Mouse (Mus musculus) gonadal fat pad, adult 2 months (tissue): ENCODE results near the gene Olfr1058. TPM values are rescaled to one million over a fixed set of nuclear protein-coding genes. Genes with fewer than 3 reads are reported as not detected.
"Not testable (repeated sequence)": the region's sequence is repeated elsewhere in the genome, so short reads cannot be mapped to it uniquely, and the experiment has no call there.

Experiments used
- DNase-seq: peaks from one replicate; pipeline ENCODE4 v3.0.0-alpha.2; 2012; ENCODE audit warnings: low read depth
- polyA plus RNA-seq: library from polyadenylated mRNA; depleted of rRNA; stranded (reverse); fragments of >200 nt; gene quantifications from 2 replicates; pipeline ENCODE4 v1.2.3, GENCODE M21; 2012; rRNA removed

Gene Olfr1058
- not detected in 2 replicates for polyA plus RNA-seq

GRCm38 (mm10) chr2:86388461-86388860 lies at the start of gene Olfr1058:
TSS of gene Olfr1058 (minus strand) at chr2:86388561.
- DNase-seq, result not testable (repeated sequence)

GRCm38 (mm10) chr2:86428511-86428910 lies 40.1 kb upstream of the Olfr1058 start:
- DNase-seq, result not testable (repeated sequence)

GRCm38 (mm10) chr2:86426649-86427048 lies 38.3 kb upstream of the Olfr1058 start, which contains the start of gene Olfr1062:
TSS of gene Olfr1062 (minus strand) at chr2:86426749.
- not testable (repeated sequence) for DNase-seq

- DNase-seq, result no peak
Measured at GRCm38 (mm10) chr2:86413950-86414349, 25.6 kb upstream of the Olfr1058 start, which contains the start of gene Olfr1061. TSS of gene Olfr1061 (minus strand) at chr2:86414050.

GRCm38 (mm10) chr2:86395114-86395513 lies 6.8 kb upstream of the Olfr1058 start:
- DNase-seq, result no peak

GRCm38 (mm10) chr2:86378293-86378692 lies 10.1 kb downstream of the Olfr1058 start, which contains the start of gene Olfr1057:
TSS of gene Olfr1057 (minus strand) at chr2:86378393.
- no peak for DNase-seq

GRCm38 (mm10) chr2:86366342-86366741 lies 22.0 kb downstream of the Olfr1058 start:
- not testable (repeated sequence) for DNase-seq

- no peak for DNase-seq
Measured at GRCm38 (mm10) chr2:86362369-86362768, 26.0 kb downstream of the Olfr1058 start, which contains the start of gene Olfr1056. TSS of gene Olfr1056 (minus strand) at chr2:86362469.

GRCm38 (mm10) chr2:86351751-86352150 lies 36.6 kb downstream of the Olfr1058 start:
- DNase-seq, result not testable (repeated sequence)

GRCm38 (mm10) chr2:86350184-86350583 lies 38.2 kb downstream of the Olfr1058 start, which contains the start of gene Olfr1055:
TSS of gene Olfr1055 (minus strand) at chr2:86350284.
- DNase-seq, result no peak

- no peak for DNase-seq
Measured at GRCm38 (mm10) chr2:86335333-86335732, 53.0 kb downstream of the Olfr1058 start, which contains the start of gene Olfr1054. TSS of gene Olfr1054 (minus strand) at chr2:86335433.

Other genes with a start within 250 kb of the Olfr1058 start
- not detected in 2 replicates for gene Olfr1040, start 241.8 kb downstream of the Olfr1058 start, polyA plus RNA-seq
- not detected in 2 replicates for gene Olfr1042, start 226.7 kb downstream of the Olfr1058 start, polyA plus RNA-seq
- not detected in 2 replicates for gene Olfr1043, start 221.0 kb downstream of the Olfr1058 start, polyA plus RNA-seq
- gene Olfr1044, start 210.7 kb downstream of the Olfr1058 start, polyA plus RNA-seq, result not detected in 2 replicates
- gene Olfr52, start 202.9 kb downstream of the Olfr1058 start, polyA plus RNA-seq, result not detected in 2 replicates
- gene Olfr1045, start 185.6 kb downstream of the Olfr1058 start, polyA plus RNA-seq, result not detected in 2 replicates
- gene Olfr1046, start 169.2 kb downstream of the Olfr1058 start, polyA plus RNA-seq, result not detected in 2 replicates
- not detected in 2 replicates for gene Olfr1047, start 157.2 kb downstream of the Olfr1058 start, polyA plus RNA-seq
- gene Olfr1048, start 148.3 kb downstream of the Olfr1058 start, polyA plus RNA-seq, result not detected in 2 replicates
- not detected in 2 replicates for gene Olfr1049, start 130.2 kb downstream of the Olfr1058 start, polyA plus RNA-seq
- not detected in 2 replicates for gene Olfr1051, start 109.5 kb downstream of the Olfr1058 start, polyA plus RNA-seq
- not detected in 2 replicates for gene Olfr1052, start 96.1 kb downstream of the Olfr1058 start, polyA plus RNA-seq
- not detected in 2 replicates for gene Olfr1053, start 73.3 kb downstream of the Olfr1058 start, polyA plus RNA-seq
- not detected in 2 replicates for gene Olfr1054, start 53.1 kb downstream of the Olfr1058 start, polyA plus RNA-seq
- gene Olfr1055, start 38.3 kb downstream of the Olfr1058 start, polyA plus RNA-seq, result not detected in 2 replicates
- gene Olfr1056, start 26.1 kb downstream of the Olfr1058 start, polyA plus RNA-seq, result not detected in 2 replicates
- not detected in 2 replicates for gene Olfr1057, start 10.2 kb downstream of the Olfr1058 start, polyA plus RNA-seq
- not detected in 2 replicates for gene Olfr1061, start 25.5 kb upstream of the Olfr1058 start, polyA plus RNA-seq
- gene Olfr1062, start 38.2 kb upstream of the Olfr1058 start, polyA plus RNA-seq, result not detected in 2 replicates
- not detected in 2 replicates for gene Olfr1065, start 62.0 kb upstream of the Olfr1058 start, polyA plus RNA-seq
- gene Olfr1066, start 67.7 kb upstream of the Olfr1058 start, polyA plus RNA-seq, result not detected in 2 replicates
- gene Olfr228, start 98.8 kb upstream of the Olfr1058 start, polyA plus RNA-seq, result not detected in 2 replicates
- not detected in 2 replicates for gene Olfr1076, start 119.9 kb upstream of the Olfr1058 start, polyA plus RNA-seq
- gene Olfr1079, start 153.9 kb upstream of the Olfr1058 start, polyA plus RNA-seq, result not detected in 2 replicates
- not detected in 2 replicates for gene Olfr1080, start 169.7 kb upstream of the Olfr1058 start, polyA plus RNA-seq
- not detected in 2 replicates for gene Olfr1082, start 210.4 kb upstream of the Olfr1058 start, polyA plus RNA-seq